Mouse (Mus musculus): Measurements from ENCODE around the gene Wdr66. TPM values are rescaled to one million over a fixed set of nuclear protein-coding genes. Genes with fewer than 3 reads are reported as not detected.

Gene Wdr66
- polyA plus RNA-seq, 1 experiment from 2014 or later = 6.8 TPM

DNA sequence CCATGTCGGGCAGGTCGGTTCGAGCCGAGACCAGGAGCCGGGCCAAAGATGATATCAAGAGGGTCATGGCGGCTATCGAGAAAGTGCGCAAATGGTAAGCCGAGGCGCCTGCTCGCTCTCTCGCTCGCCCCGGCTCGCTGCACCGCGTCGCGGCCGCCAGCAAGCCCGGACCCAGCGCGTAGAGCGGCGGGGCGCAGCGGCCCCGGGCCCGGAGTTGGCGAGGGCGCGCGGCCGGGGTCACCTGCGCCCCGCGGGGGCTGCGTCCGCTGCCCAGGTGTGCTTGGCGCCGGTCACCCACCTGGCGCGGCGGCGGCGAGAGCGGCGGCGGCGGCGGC lies 92.7 kb downstream of the Wdr66 start:
- Histone ChIP-seq H3K4me1 (ENCODE audit: control insufficient read depth, insufficient read depth, low read length) (peaks cover 6% of the 10 kb centered on the region; the same call in 1 of the 2 replicates), H3K27ac (replicated peaks; ENCODE audit: low read depth, low read length) (peak overlapping the region; percentile 99), H3K9ac (replicated peaks; ENCODE audit: low read length) (peak overlapping the region; percentile 99), H3K4me3 (ENCODE audit: low read depth, low read length) (peak overlapping the region; percentile 97), H3K27me3 (ENCODE audit: control insufficient read depth, insufficient read depth, low read length) (no peaks in the 10 kb centered on the region), H3K4me2 (ENCODE audit: low read depth, low read length) (peak overlapping the region; percentile 90), H3K36me3 (replicated peaks; ENCODE audit: control insufficient read depth, insufficient read depth, low read depth, low read length) (no peaks in the 10 kb centered on the region), H3K9me3 (replicated peaks; ENCODE audit: control insufficient read depth, low read length) (no peaks in the 10 kb centered on the region)
- DNase-seq (ENCODE audit: low spot score) = no peak
- WGBS = 0% methylated on average over 38 of the region's 51 CpGs
- ATAC-seq (replicated peaks; ENCODE audit: insufficient number of reproducible peaks, low FRiP score, low TSS enrichment, low read depth) = peak; percentile 11; the same call in 1 of the 2 replicates

DNA sequence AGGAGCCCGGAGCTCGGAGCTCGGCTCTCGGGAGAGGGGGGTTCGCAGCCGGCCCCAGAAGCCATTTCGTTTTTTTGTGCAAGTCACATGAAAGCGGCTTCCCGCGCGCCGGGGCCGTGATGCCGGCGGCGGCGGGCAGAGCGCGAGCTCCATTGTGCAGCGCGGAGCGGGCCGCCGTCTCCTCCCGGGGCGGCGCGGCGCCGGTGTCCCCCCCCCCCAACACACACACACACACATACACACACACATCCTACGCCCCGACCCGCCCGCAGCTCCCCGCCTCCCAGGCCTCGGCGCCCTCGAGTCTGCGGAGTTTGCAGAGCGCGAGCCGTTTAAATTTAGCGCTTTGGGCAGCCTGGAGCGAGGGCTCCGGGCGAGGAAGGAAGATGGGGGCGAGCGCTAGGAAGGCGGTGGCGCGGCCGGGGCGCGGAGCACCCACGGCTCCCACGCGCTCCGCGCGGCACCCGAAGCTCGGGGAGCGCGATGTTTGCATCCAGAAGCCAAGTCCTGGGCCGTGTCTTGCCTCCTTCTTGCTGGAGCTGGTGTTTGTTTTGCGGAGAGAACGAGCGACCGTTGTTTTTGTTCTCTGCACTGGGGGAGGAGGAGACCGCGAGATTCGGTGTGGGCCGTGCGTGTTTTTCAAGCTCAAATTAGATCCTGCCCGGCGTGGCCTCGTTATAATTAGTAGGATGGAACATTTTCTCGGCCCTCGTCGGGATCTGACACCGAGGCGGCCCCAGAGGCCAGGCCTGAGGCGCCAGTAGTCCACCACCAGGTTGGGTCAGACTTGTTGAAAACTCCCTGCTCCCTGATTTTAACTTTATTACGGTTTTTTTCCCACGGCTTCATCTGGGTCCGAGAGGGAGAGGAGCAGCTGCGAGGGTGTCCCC lies 93.3 kb downstream of the Wdr66 start:
- Histone ChIP-seq H3K4me1 (ENCODE audit: control insufficient read depth, insufficient read depth, low read length) (peaks cover 6% of the 10 kb centered on the region; the same call in 1 of the 2 replicates), H3K36me3 (replicated peaks; ENCODE audit: control insufficient read depth, insufficient read depth, low read depth, low read length) (no peaks in the 10 kb centered on the region), H3K4me2 (ENCODE audit: low read depth, low read length) (peak overlapping the region; percentile 90), H3K4me3 (ENCODE audit: low read depth, low read length) (peak overlapping the region; percentile 97), H3K27ac (replicated peaks; ENCODE audit: low read depth, low read length) (peak overlapping the region; percentile 99), H3K9ac (replicated peaks; ENCODE audit: low read length) (peak overlapping the region; percentile 99), H3K27me3 (ENCODE audit: control insufficient read depth, insufficient read depth, low read length) (no peaks in the 10 kb centered on the region), H3K9me3 (replicated peaks; ENCODE audit: control insufficient read depth, low read length) (no peaks in the 10 kb centered on the region)
- peak; percentile 60 for ATAC-seq (replicated peaks; ENCODE audit: insufficient number of reproducible peaks, low FRiP score, low TSS enrichment, low read depth)
- WGBS = under 1% methylated on average over 78 of the region's 87 CpGs
- DNase-seq (ENCODE audit: low spot score) = peak; percentile 69

DNA sequence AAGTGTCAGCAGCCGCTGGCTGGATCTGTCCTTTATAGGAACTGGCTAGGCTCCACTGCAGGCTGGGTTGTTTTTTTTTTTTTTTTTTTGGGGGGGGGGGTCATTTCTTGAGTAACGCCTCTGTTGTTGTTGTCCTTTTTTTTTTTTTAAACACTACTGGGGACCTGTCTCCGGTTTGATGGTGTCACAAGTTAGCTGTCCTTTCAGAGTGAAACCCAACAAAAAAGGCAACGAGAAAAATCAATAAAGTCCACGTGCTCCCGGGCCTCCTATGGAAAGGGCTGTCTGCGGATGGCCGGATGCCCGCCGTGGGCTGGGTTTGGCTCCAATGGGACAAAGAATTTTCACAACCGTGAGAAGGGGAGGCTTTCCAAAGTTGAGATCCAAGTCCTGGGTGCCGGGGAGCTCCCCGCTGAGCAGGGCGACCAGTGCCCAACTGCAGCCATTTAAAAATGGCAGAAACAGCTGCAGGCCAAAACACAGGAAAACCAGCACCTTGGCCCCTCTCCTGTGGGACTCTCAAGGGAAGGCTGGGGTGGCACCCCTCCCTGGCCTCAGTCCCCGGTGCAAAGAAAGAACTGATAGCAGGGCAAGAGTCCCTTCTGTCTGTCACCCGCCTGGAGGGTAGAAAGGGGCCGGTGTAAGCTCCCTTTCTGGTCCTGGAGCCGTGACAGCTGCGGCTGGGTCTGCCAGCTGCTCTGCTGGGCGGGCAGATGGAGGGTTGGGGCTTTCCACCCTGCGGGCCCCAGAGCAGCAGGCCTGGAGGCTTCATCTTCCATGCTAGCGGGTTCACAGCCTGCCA lies 94.2 kb downstream of the Wdr66 start:
- Histone ChIP-seq H3K9ac (replicated peaks; ENCODE audit: low read length) (peak overlapping the region; percentile 99), H3K9me3 (replicated peaks; ENCODE audit: control insufficient read depth, low read length) (no peaks in the 10 kb centered on the region), H3K27me3 (ENCODE audit: control insufficient read depth, insufficient read depth, low read length) (no peaks in the 10 kb centered on the region), H3K36me3 (replicated peaks; ENCODE audit: control insufficient read depth, insufficient read depth, low read depth, low read length) (no peaks in the 10 kb centered on the region), H3K4me3 (ENCODE audit: low read depth, low read length) (peak overlapping the region; percentile 97), H3K27ac (replicated peaks; ENCODE audit: low read depth, low read length) (peak overlapping the region; percentile 99), H3K4me1 (ENCODE audit: control insufficient read depth, insufficient read depth, low read length) (peaks cover 8% of the 10 kb centered on the region; the same call in 1 of the 2 replicates), H3K4me2 (ENCODE audit: low read depth, low read length) (peak overlapping the region; percentile 90)
- peak; percentile 30; the same call in 1 of the 2 replicates for ATAC-seq (replicated peaks; ENCODE audit: insufficient number of reproducible peaks, low FRiP score, low TSS enrichment, low read depth)
- peak; percentile 64 for DNase-seq (ENCODE audit: low spot score)
- WGBS = 2% methylated on average over 22 of the region's 22 CpGs

DNA sequence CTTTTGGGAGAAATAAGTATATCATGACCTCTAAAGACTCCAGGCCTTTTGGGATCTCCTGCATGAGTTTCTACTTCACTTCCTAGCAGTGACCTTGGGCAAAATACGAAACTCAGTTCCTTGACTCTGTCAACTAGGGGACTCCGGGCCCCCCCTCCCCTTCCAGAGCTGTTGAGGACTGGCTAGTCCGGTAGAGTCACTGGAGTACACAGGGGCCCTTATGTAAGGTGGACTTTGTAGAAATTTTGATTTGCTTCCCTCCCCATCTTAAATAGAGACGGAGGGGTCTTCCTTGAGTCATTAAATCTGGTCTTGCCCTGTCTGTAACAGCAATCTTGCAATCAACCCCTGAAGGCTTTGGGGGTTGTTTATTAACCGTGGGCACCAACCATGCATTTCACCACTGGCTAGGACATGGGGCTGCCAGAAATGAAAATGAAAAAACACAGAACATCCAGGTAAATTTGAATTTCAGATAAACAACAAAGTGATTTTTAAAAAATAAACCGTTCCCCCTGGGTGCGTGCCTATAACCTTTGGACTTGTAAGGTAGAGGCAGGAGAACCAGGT lies 94.9 kb downstream of the Wdr66 start:
- peak overlapping the region; percentile 99 for H3K9ac ChIP-seq (replicated peaks; ENCODE audit: low read length)
- H3K4me3 ChIP-seq (ENCODE audit: low read depth, low read length) = peak overlapping the region; percentile 97
- no peaks in the 10 kb centered on the region for H3K36me3 ChIP-seq (replicated peaks; ENCODE audit: control insufficient read depth, insufficient read depth, low read depth, low read length)
- ATAC-seq (replicated peaks; ENCODE audit: insufficient number of reproducible peaks, low FRiP score, low TSS enrichment, low read depth) (no peak), DNase-seq (ENCODE audit: low spot score) (no peak)
- WGBS = 57% methylated on average over 7 of the region's 7 CpGs
- H3K4me2 ChIP-seq (ENCODE audit: low read depth, low read length) = peak overlapping the region; percentile 90
- no peaks in the 10 kb centered on the region for H3K27me3 ChIP-seq (ENCODE audit: control insufficient read depth, insufficient read depth, low read length)
- H3K9me3 ChIP-seq (replicated peaks; ENCODE audit: control insufficient read depth, low read length) = no peaks in the 10 kb centered on the region
- H3K27ac ChIP-seq (replicated peaks; ENCODE audit: low read depth, low read length) = peak overlapping the region; percentile 44
- H3K4me1 ChIP-seq (ENCODE audit: control insufficient read depth, insufficient read depth, low read length) = peaks cover 8% of the 10 kb centered on the region; the same call in 1 of the 2 replicates

DNA sequence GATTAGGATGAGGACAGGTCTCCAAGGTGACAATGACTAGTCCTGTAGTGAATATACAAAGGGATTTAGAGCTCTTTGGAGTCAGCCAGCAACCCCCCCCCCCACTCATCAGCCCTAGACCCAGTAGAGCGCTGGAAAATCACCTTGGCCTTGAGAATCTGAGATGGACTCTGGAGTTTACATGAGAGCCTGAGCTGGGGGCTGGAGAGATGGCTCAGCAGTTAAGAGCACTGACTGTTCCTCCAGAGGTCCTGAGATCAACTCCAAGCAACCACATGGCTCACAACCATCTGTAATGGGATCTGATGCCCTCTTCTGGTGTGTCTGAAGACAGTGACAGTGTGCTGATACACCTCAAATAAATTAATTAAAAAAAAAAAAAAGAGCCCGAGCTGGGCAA lies 96.1 kb downstream of the Wdr66 start:
- H3K27ac ChIP-seq (replicated peaks; ENCODE audit: low read depth, low read length) = no peak overlapping the region
- no peaks in the 10 kb centered on the region; the same call in 1 of the 2 replicates for H3K36me3 ChIP-seq (replicated peaks; ENCODE audit: control insufficient read depth, insufficient read depth, low read depth, low read length)
- H3K4me2 ChIP-seq (ENCODE audit: low read depth, low read length) = no peak overlapping the region
- no peak overlapping the region for H3K9ac ChIP-seq (replicated peaks; ENCODE audit: low read length)
- H3K9me3 ChIP-seq (replicated peaks; ENCODE audit: control insufficient read depth, low read length) = no peaks in the 10 kb centered on the region
- DNase-seq (ENCODE audit: low spot score) (no peak), ATAC-seq (replicated peaks; ENCODE audit: insufficient number of reproducible peaks, low FRiP score, low TSS enrichment, low read depth) (no peak)
- H3K4me1 ChIP-seq (ENCODE audit: control insufficient read depth, insufficient read depth, low read length) = peaks cover 8% of the 10 kb centered on the region; the same call in 1 of the 2 replicates
- WGBS = 85% methylated on average over 2 of the region's 2 CpGs
- no peak overlapping the region for H3K4me3 ChIP-seq (ENCODE audit: low read depth, low read length)
- H3K27me3 ChIP-seq (ENCODE audit: control insufficient read depth, insufficient read depth, low read length) = no peaks in the 10 kb centered on the region

DNA sequence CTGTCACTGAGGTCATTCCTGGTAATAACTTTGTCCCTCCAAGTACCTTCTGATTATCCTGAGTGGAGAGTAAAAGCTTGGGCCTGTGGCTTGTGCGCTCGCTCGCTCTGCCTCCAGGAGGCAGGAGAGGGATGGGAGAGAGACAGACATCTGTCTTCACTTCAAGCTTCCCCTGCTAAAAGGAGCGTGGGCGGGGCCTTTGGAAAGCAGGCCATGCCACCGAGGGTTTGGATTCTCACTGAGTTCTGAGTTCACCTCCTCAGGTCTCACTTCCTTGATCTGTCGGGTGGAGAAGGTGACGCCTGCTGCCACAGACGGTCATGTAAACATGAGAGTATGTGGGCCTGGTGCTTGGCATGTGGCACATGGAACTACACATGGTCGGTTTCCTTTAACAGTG lies 98.5 kb downstream of the Wdr66 start:
- no peak overlapping the region for H3K27ac ChIP-seq (replicated peaks; ENCODE audit: low read depth, low read length)
- DNase-seq (ENCODE audit: low spot score) (peak; percentile 72), ATAC-seq (replicated peaks; ENCODE audit: insufficient number of reproducible peaks, low FRiP score, low TSS enrichment, low read depth) (no peak)
- no peaks in the 10 kb centered on the region; the same call in 1 of the 2 replicates for H3K36me3 ChIP-seq (replicated peaks; ENCODE audit: control insufficient read depth, insufficient read depth, low read depth, low read length)
- no peak overlapping the region for H3K4me3 ChIP-seq (ENCODE audit: low read depth, low read length)
- H3K4me2 ChIP-seq (ENCODE audit: low read depth, low read length) = no peak overlapping the region
- WGBS = 50% methylated on average over 10 of the region's 10 CpGs
- H3K9me3 ChIP-seq (replicated peaks; ENCODE audit: control insufficient read depth, low read length) = no peaks in the 10 kb centered on the region
- H3K9ac ChIP-seq (replicated peaks; ENCODE audit: low read length) = no peak overlapping the region
- no peaks in the 10 kb centered on the region for H3K27me3 ChIP-seq (ENCODE audit: control insufficient read depth, insufficient read depth, low read length)
- peaks cover 8% of the 10 kb centered on the region; the same call in 1 of the 2 replicates for H3K4me1 ChIP-seq (ENCODE audit: control insufficient read depth, insufficient read depth, low read length)

DNA sequence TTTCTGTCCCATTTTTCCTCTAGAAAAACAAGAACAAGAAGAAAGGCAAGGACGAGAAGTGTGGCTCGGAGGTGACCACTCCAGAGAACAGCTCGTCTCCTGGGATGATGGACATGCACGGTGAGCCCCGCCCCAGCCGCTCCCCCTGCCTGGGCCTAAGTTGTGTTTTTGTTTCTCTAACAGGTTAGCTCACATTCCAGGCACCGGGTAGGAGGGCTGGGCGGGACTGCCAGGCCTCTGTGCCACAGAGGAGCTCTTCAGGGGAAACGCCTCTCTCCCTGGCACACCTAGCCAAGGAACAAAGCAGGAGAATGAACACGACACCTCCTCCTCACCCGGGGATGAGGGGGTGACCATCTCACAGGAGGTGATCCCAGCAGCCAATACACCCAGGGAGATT lies 104.0 kb downstream of the Wdr66 start:
- no peak overlapping the region for H3K27ac ChIP-seq (replicated peaks; ENCODE audit: low read depth, low read length)
- no peaks in the 10 kb centered on the region for H3K27me3 ChIP-seq (ENCODE audit: control insufficient read depth, insufficient read depth, low read length)
- H3K9me3 ChIP-seq (replicated peaks; ENCODE audit: control insufficient read depth, low read length) = no peaks in the 10 kb centered on the region
- H3K4me3 ChIP-seq (ENCODE audit: low read depth, low read length) = no peak overlapping the region
- no peak overlapping the region for H3K4me2 ChIP-seq (ENCODE audit: low read depth, low read length)
- no peaks in the 10 kb centered on the region for H3K4me1 ChIP-seq (ENCODE audit: control insufficient read depth, insufficient read depth, low read length)
- ATAC-seq (replicated peaks; ENCODE audit: insufficient number of reproducible peaks, low FRiP score, low TSS enrichment, low read depth) = no peak
- peak; percentile 48 for DNase-seq (ENCODE audit: low spot score)
- 72% methylated on average over 11 of the region's 11 CpGs for WGBS
- H3K9ac ChIP-seq (replicated peaks; ENCODE audit: low read length) = no peak overlapping the region
- H3K36me3 ChIP-seq (replicated peaks; ENCODE audit: control insufficient read depth, insufficient read depth, low read depth, low read length) = peaks cover 5% of the 10 kb centered on the region

Data from embryonic facial prominence, embryonic 11.5 days (tissue).